Mouse (Mus musculus) G1E (cell line): ENCODE results near the gene Gm10563.
"Not testable (repeated sequence)": the region's sequence is repeated elsewhere in the genome, so short reads cannot be mapped to it uniquely, and the experiment has no call there.

Source experiments
- CTCF ChIP-seq: IDR thresholded peaks from 2 replicates; pipeline ENCODE4 v1.5.1; 2012; ENCODE audit warnings: low read depth, low read length, inconsistent platforms, mixed read lengths
- GATA1 ChIP-seq: IDR thresholded peaks from 2 replicates; pipeline ENCODE4 v1.6.1; 2012; ENCODE audit warnings: borderline replicate concordance, low read length, inconsistent platforms, mixed read lengths
- GATA2 ChIP-seq: IDR thresholded peaks from 2 replicates; pipeline ENCODE4 v1.6.1; 2012; ENCODE audit warnings: low read depth, low read length, inconsistent platforms, borderline replicate concordance
- POLR2AphosphoS5 ChIP-seq: IDR thresholded peaks from 2 replicates; pipeline ENCODE4 v1.6.1; 2012; ENCODE audit warnings: low read depth, low read length, inconsistent platforms; ENCODE audit not compliant: insufficient replicate concordance
- TAL1 ChIP-seq: conservative IDR thresholded peaks from 2 replicates; pipeline ENCODE4 v1.6.1; 2012; ENCODE audit warnings: low read depth, low read length, inconsistent platforms, mixed read lengths

DNA sequence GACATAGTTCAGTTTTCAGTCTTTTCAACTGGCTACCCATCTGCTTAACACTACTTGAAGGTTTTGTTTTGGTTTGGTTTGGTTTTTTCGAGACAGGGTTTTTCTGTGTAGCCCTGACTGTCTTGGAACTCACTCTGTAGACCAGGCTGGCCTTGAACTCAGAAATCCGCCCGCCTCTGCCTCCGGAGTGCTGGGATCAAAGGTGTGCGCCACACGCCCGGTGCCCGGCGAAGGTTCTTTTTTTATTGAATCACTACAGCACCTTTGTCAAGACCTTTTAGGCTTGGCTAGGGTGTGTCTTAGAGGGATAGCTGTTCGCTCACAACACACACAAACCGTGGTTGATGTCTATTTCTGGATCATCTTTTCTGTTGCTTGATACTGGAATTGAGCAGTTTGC, 74.9 kb downstream of the Gm10563 start:
- not testable (repeated sequence) for TF ChIP-seq CTCF, GATA2, GATA1, TAL1, POLR2AphosphoS5
